ENCODE assay signal across 10 mouse cellular contexts in genomic region chr1:15007663-15008344, GRCm38 (mm10).
DNase-seq lines count a peak whose midpoint lies in the region; TF ChIP-seq lines count a peak whose summit lies in the region.
"Had no signal": no experiment of that assay in that cellular context is flagged by ENCODE, and none has a peak within 500 bp of the region (broad histone marks: within the 10 kb centered on the region; RNA-seq: fewer than 3 reads in every experiment).

No protein-coding gene starts in this region.

- DNase-seq in heart, adult 2 months: no peak
- no peak for DNase-seq in heart, postnatal 25 days (ENCODE audit: low spot score)
- DNase-seq in 3T3-L1 (ENCODE audit: low read depth, low spot score): peak; percentile 59
- peak; percentile 3 for DNase-seq in brain, embryonic 18.5 days (ENCODE audit: low read depth, low spot score)
- DNase-seq in lung, postnatal 36 days: peak; percentile 38
- no peak for DNase-seq in spleen, postnatal 4 days (ENCODE audit: low spot score in 2 of 2)
- DNase-seq in adrenal gland, adult 18-20 months (ENCODE audit: low spot score in 2 of 2): no peak
- no peak for DNase-seq in right cerebral cortex, postnatal 10 days (ENCODE audit: low spot score in 2 of 2)

- H3K9ac ChIP-seq in heart, adult 2 months (ENCODE audit: low read depth, low read length): no peak overlapping the region
- H3K9ac ChIP-seq: heart, embryonic 13.5 days had no signal

- intact Hi-C loops in heart, adult 2 months (cut with DNase I): loop anchor here (1.0 to 10.0 kb wide), 5 partner anchors 614 to 1424 kb away; no protein-coding TSS in a partner anchor
- intact Hi-C loops in heart, postnatal 25 days (cut with DNase I): loop anchor here (2.0 to 10.0 kb wide), 5 partner anchors 615 to 1424 kb away; no protein-coding TSS in a partner anchor

- no peak for TF ChIP-seq EP300 in heart, adult 2 months (IDR thresholded peaks at IDR 0.05; ENCODE audit: insufficient read depth, low read depth, low read length)

- H3K27me3 ChIP-seq in heart, adult 2 months (ENCODE audit: control insufficient read depth, insufficient read depth, low read length): no peaks in the 10 kb centered on the region
- H3K27me3 ChIP-seq: heart, embryonic 13.5 days had no signal

- H3K36me3 ChIP-seq in heart, adult 2 months (ENCODE audit: control insufficient read depth, insufficient read depth, low read length): no peaks in the 10 kb centered on the region
- H3K36me3 ChIP-seq: G1E; heart, embryonic 13.5 days had no signal

- no peaks in the 10 kb centered on the region for H3K4me1 ChIP-seq in heart, adult 2 months (ENCODE audit: control insufficient read depth, insufficient read depth, low read length)
- H3K4me1 ChIP-seq: heart, embryonic 13.5 days had no signal

- WGBS in heart, adult 2 months: 2% methylated on average over 3 of the region's 3 CpGs

- H3K79me2 ChIP-seq in heart, adult 2 months (replicated peaks; ENCODE audit: control insufficient read depth, insufficient read depth, low read length): no peaks in the 10 kb centered on the region

- H3K27ac ChIP-seq in heart, adult 2 months: no peak overlapping the region
- H3K27ac ChIP-seq: heart, embryonic 13.5 days had no signal

- TF ChIP-seq CTCF in heart, adult 2 months (IDR thresholded peaks at IDR 0.05): peak; percentile 87

- no peak overlapping the region for H3K4me3 ChIP-seq in heart, adult 2 months
- H3K4me3 ChIP-seq: heart, embryonic 13.5 days had no signal

- no peak for TF ChIP-seq POLR2A in heart, adult 2 months (IDR thresholded peaks at IDR 0.05; ENCODE audit: insufficient read depth, low read depth, low read length)

Comparison
In these comparisons a context has a peak if more than half of its experiments do, and no peak if none do; other contexts are left out.
1. DNase-seq: peak in 3T3-L1 (single experiment), brain, embryonic 18.5 days (single experiment) and lung, postnatal 36 days (single experiment); none in heart, adult 2 months (0 of 2), heart, postnatal 25 days (single experiment), spleen, postnatal 4 days (0 of 2), adrenal gland, adult 18-20 months (0 of 2) and right cerebral cortex, postnatal 10 days (0 of 2).